Mouse (Mus musculus): ENCODE data around the gene Crim1. TPM values are rescaled to one million over a fixed set of nuclear protein-coding genes. Genes with fewer than 3 reads are reported as not detected.

Crim1 gene
- total RNA-seq, 2 experiments from 2014 or later: 79.6 to 82.6 TPM

- intact Hi-C loops (cut with DNase I): loop anchor here (10.0 kb wide), 1 partner anchor 88 kb away; no protein-coding TSS in a partner anchor
- no peak for DNase-seq (ENCODE audit: low spot score in 2 of 2)
Measured at GRCm38 (mm10) chr17:78206421-78206820, 6.4 kb downstream of the Crim1 start.

- no peak for DNase-seq (ENCODE audit: low spot score in 2 of 2)
- intact Hi-C loops (cut with DNase I): loop anchor here (10.0 kb wide), 1 partner anchor 88 kb away; no protein-coding TSS in a partner anchor
Measured at GRCm38 (mm10) chr17:78207246-78207645, 7.2 kb downstream of the Crim1 start.

- no peak for DNase-seq (ENCODE audit: low spot score in 2 of 2)
- intact Hi-C loops (cut with DNase I): loop anchor here (10.0 kb wide), 1 partner anchor 86 kb away; no protein-coding TSS in a partner anchor
Measured at GRCm38 (mm10) chr17:78208805-78209204, 8.8 kb downstream of the Crim1 start.

- no peak for DNase-seq (ENCODE audit: low spot score in 2 of 2)
- intact Hi-C loops (cut with DNase I): loop anchor here (10.0 kb wide), 1 partner anchor 85 kb away; no protein-coding TSS in a partner anchor
Measured at GRCm38 (mm10) chr17:78209646-78210045, 9.6 kb downstream of the Crim1 start.

- intact Hi-C loops (cut with DNase I): no loop called here
- DNase-seq (ENCODE audit: low spot score in 2 of 2): no peak
Measured at GRCm38 (mm10) chr17:78211881-78212280, 11.8 kb downstream of the Crim1 start.

- intact Hi-C loops (cut with DNase I): no loop called here
Measured at GRCm38 (mm10) chr17:78213128-78213527, 13.1 kb downstream of the Crim1 start.

GRCm38 (mm10) chr17:78216526-78216925, 16.5 kb downstream of the Crim1 start:
- intact Hi-C loops (cut with DNase I): no loop called here
- DNase-seq (ENCODE audit: low spot score in 2 of 2): no peak

More at GRCm38 (mm10) chr17:78213128-78213527, 13.1 kb downstream of the Crim1 start:
- DNase-seq (ENCODE audit: low spot score in 2 of 2): no peak

GRCm38 (mm10) chr17:78217406-78217805, 17.4 kb downstream of the Crim1 start:
- intact Hi-C loops (cut with DNase I): no loop called here
- no peak for DNase-seq (ENCODE audit: low spot score in 2 of 2)

GRCm38 (mm10) chr17:78218506-78219232, 18.6 kb downstream of the Crim1 start:
- no peak for DNase-seq (ENCODE audit: low spot score in 2 of 2)
- intact Hi-C loops (cut with DNase I): no loop called here

GRCm38 (mm10) chr17:78221007-78221642, 21.1 kb downstream of the Crim1 start:
- intact Hi-C loops (cut with DNase I): no loop called here
- no peak for DNase-seq (ENCODE audit: low spot score in 2 of 2)

- no peak for DNase-seq (ENCODE audit: low spot score in 2 of 2)
- intact Hi-C loops (cut with DNase I): no loop called here
Measured at GRCm38 (mm10) chr17:78221860-78222259, 21.8 kb downstream of the Crim1 start.

- intact Hi-C loops (cut with DNase I): no loop called here
- no peak for DNase-seq (ENCODE audit: low spot score in 2 of 2)
Measured at GRCm38 (mm10) chr17:78223988-78224387, 23.9 kb downstream of the Crim1 start.

GRCm38 (mm10) chr17:78225547-78225946, 25.5 kb downstream of the Crim1 start:
- no peak for DNase-seq (ENCODE audit: low spot score in 2 of 2)
- intact Hi-C loops (cut with DNase I): no loop called here

- DNase-seq (ENCODE audit: low spot score in 2 of 2): no peak
- intact Hi-C loops (cut with DNase I): no loop called here
Measured at GRCm38 (mm10) chr17:78227211-78227610, 27.2 kb downstream of the Crim1 start.

GRCm38 (mm10) chr17:78231567-78231966, 31.5 kb downstream of the Crim1 start:
- intact Hi-C loops (cut with DNase I): no loop called here
- no peak for DNase-seq (ENCODE audit: low spot score in 2 of 2)

GRCm38 (mm10) chr17:78232703-78233102, 32.7 kb downstream of the Crim1 start:
- intact Hi-C loops (cut with DNase I): no loop called here
- DNase-seq (ENCODE audit: low spot score in 2 of 2): no peak

- no peak for DNase-seq (ENCODE audit: low spot score in 2 of 2)
Measured at GRCm38 (mm10) chr17:78233873-78234272, 33.8 kb downstream of the Crim1 start.

GRCm38 (mm10) chr17:78236126-78236525, 36.1 kb downstream of the Crim1 start:
- intact Hi-C loops (cut with DNase I): no loop called here
- no peak for DNase-seq (ENCODE audit: low spot score in 2 of 2)

More at GRCm38 (mm10) chr17:78233873-78234272, 33.8 kb downstream of the Crim1 start:
- intact Hi-C loops (cut with DNase I): no loop called here

- intact Hi-C loops (cut with DNase I): no loop called here
- DNase-seq (ENCODE audit: low spot score in 2 of 2): no peak
Measured at GRCm38 (mm10) chr17:78237954-78238353, 37.9 kb downstream of the Crim1 start.

GRCm38 (mm10) chr17:78240161-78240560, 40.1 kb downstream of the Crim1 start:
- DNase-seq (ENCODE audit: low spot score in 2 of 2): no peak
- intact Hi-C loops (cut with DNase I): no loop called here

GRCm38 (mm10) chr17:78241238-78241637, 41.2 kb downstream of the Crim1 start:
- intact Hi-C loops (cut with DNase I): no loop called here
- DNase-seq (ENCODE audit: low spot score in 2 of 2): no peak

Measured in left cerebral cortex, postnatal 36 days (tissue).